Mouse (Mus musculus) MEL (cell line): Measurements from ENCODE around the gene Morc3.

ENCODE experiments used
- CTCF ChIP-seq, 3 experiments: IDR thresholded peaks in 2 of 3; conservative IDR thresholded peaks in 1 of 3; 2 replicates each; pipeline ENCODE4 v1.5.1; 2011 to 2012; ENCODE audit warnings: low read length in 3 of 3, low read depth in 2 of 3, mild to moderate bottlenecking in 2 of 3, improper control_type of control experiment in 1 of 3, inconsistent platforms in 1 of 3, mixed read lengths in 1 of 3, moderate library complexity in 1 of 3; ENCODE audit not compliant: control insufficient read depth in 1 of 3, insufficient read depth in 1 of 3, poor library complexity in 1 of 3, severe bottlenecking in 1 of 3
- E2F4 ChIP-seq: IDR thresholded peaks from 2 replicates; pipeline ENCODE4 v1.6.1; 2011; ENCODE audit warnings: low read depth, low read length, improper control_type of control experiment, borderline replicate concordance
- GATA1 ChIP-seq: IDR thresholded peaks from 2 replicates; pipeline ENCODE4 v1.6.1; 2011; ENCODE audit warnings: low read depth, low read length, improper control_type of control experiment
- NELFE ChIP-seq: IDR thresholded peaks from 2 replicates; pipeline ENCODE4 v1.6.1; 2011; ENCODE audit warnings: low read depth, low read length, improper control_type of control experiment
- POLR2A ChIP-seq, 2 experiments: IDR thresholded peaks; 2 replicates each; pipeline ENCODE4 v1.6.1; 2011 to 2012; ENCODE audit warnings: low read length in 2 of 2, mild to moderate bottlenecking in 2 of 2, control low read depth in 1 of 2, improper control_type of control experiment in 1 of 2, low read depth in 1 of 2, moderate library complexity in 1 of 2; ENCODE audit not compliant: control insufficient read depth in 1 of 2, insufficient read depth in 1 of 2, poor library complexity in 1 of 2
- ZC3H11A ChIP-seq: IDR thresholded peaks from 2 replicates; pipeline ENCODE4 v1.6.1; 2012; ENCODE audit warnings: low read depth, mild to moderate bottlenecking, inconsistent platforms, low read length, improper control_type of control experiment

DNA sequence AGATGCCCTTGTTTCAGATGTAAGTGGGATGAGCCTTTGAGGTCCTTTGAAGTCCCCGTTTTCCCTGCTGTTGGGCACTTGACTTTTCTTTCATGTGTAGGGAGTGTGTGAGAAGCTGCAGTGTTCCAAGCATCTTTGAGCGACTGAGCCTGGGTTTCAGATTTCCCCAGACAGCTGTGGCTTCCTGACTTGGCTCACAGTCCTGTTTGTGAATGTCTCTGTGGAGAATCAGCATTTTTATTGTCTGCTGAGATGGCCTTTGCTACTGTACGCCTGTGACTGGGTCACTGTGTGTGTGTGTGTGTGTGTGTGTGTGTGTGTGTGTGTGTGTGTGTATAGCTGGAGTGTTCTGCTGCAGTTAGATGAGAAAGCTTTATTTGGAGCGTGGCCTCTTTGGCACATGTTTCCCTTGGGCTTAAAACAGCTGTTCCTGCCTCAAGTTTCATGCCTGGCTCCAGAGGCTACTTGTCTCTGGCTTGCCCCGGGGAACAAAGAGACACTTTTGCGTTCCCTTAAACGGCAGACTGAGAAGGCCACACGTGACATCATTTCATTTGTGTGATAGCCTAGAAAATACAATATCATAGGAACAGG, 23.9 kb upstream of the Morc3 start:
- TF ChIP-seq ZC3H11A = no peak
- TF ChIP-seq NELFE = no peak
- no peak for TF ChIP-seq CTCF (IDR thresholded peaks at IDR 0.05 in 2 of 3, conservative IDR thresholded peaks at IDR 0.05 in 1 of 3; ENCODE audit: control insufficient read depth in 1 of 3, insufficient read depth in 1 of 3, low read depth in 2 of 3, low read length in 3 of 3, poor library complexity in 1 of 3, severe bottlenecking in 1 of 3)
- no peak for TF ChIP-seq POLR2A (IDR thresholded peaks at IDR 0.05; ENCODE audit: control insufficient read depth in 1 of 2, insufficient read depth in 1 of 2, low read depth in 1 of 2, low read length in 2 of 2, poor library complexity in 1 of 2)
- no peak for TF ChIP-seq E2F4
- no peak for TF ChIP-seq GATA1
